In genomic region chr11:44136024-44136423, GRCm38 (mm10) we compare ENCODE assay signal across 17 mouse cellular contexts.
"Had no signal": no experiment of that assay in that cellular context is flagged by ENCODE, and none has a peak within 500 bp of the region (broad histone marks: within the 10 kb centered on the region; RNA-seq: fewer than 3 reads in every experiment).

No protein-coding gene starts in this region.

- DNase-seq: liver, postnatal 0 days; lung, adult 2 months; lung, postnatal 14 days; lung, postnatal 36 days; midbrain, embryonic 14.5 days; right cerebral cortex, postnatal 14 days; thymus, adult 2 months; thymus, postnatal 36 days had no signal

- ATAC-seq: liver, postnatal 0 days; lung, postnatal 0 days had no signal

- H3K4me3 ChIP-seq: liver, embryonic 15.5 days; lung, embryonic 15.5 days; midbrain, embryonic 10.5 days; midbrain, embryonic 12.5 days; neural tube, embryonic 12.5 days; stomach, embryonic 15.5 days had no signal

- H3K4me2 ChIP-seq: liver, embryonic 15.5 days; lung, embryonic 15.5 days; midbrain, embryonic 12.5 days; neural tube, embryonic 12.5 days; stomach, embryonic 15.5 days had no signal

- H3K4me1 ChIP-seq: liver, embryonic 15.5 days; lung, embryonic 15.5 days; midbrain, embryonic 10.5 days; midbrain, embryonic 12.5 days; neural tube, embryonic 12.5 days; stomach, embryonic 15.5 days had no signal

- H3K36me3 ChIP-seq: liver, embryonic 15.5 days; lung, embryonic 15.5 days; midbrain, embryonic 10.5 days; midbrain, embryonic 12.5 days; neural tube, embryonic 12.5 days; stomach, embryonic 15.5 days had no signal

- H3K9ac ChIP-seq: liver, embryonic 15.5 days; liver, postnatal 0 days; lung, embryonic 15.5 days; midbrain, embryonic 12.5 days; neural tube, embryonic 12.5 days; stomach, embryonic 15.5 days had no signal

- H3K27ac ChIP-seq: liver, embryonic 15.5 days; lung, embryonic 15.5 days; macrophage; midbrain, embryonic 10.5 days; midbrain, embryonic 12.5 days; neural tube, embryonic 12.5 days; stomach, embryonic 15.5 days; stomach, postnatal 0 days had no signal

- H3K27me3 ChIP-seq: liver, embryonic 15.5 days; lung, embryonic 15.5 days; midbrain, embryonic 12.5 days; neural tube, embryonic 12.5 days; stomach, embryonic 15.5 days had no signal

- H3K9me3 ChIP-seq: liver, embryonic 15.5 days; lung, embryonic 15.5 days; midbrain, embryonic 10.5 days; midbrain, embryonic 12.5 days; neural tube, embryonic 12.5 days; stomach, embryonic 15.5 days had no signal
